Mouse (Mus musculus): ENCODE measurements around the gene Mip. TPM values are rescaled to one million over a fixed set of nuclear protein-coding genes. Genes with fewer than 3 reads are reported as not detected.
"Not testable (repeated sequence)": the region's sequence is repeated elsewhere in the genome, so short reads cannot be mapped to it uniquely, and the experiment has no call there.

Mip gene
- total RNA-seq (2017): 0.69 TPM in 1 of 2 replicates, not detected in the other

GRCm38 (mm10) chr10:128225538-128225937 lies at the start of gene Mip:
Mip (plus strand) TSS chr10:128225838.
- no peak for ATAC-seq (replicated peaks in 1 of 2; ENCODE audit: insufficient read depth in 1 of 2, low FRiP score in 2 of 2, low TSS enrichment in 1 of 2, low read depth in 1 of 2, poor library complexity in 2 of 2, severe bottlenecking in 2 of 2)

- peak; percentile 95 to 97 for ATAC-seq (replicated peaks in 1 of 2; ENCODE audit: insufficient read depth in 1 of 2, low FRiP score in 2 of 2, low TSS enrichment in 1 of 2, low read depth in 1 of 2, poor library complexity in 2 of 2, severe bottlenecking in 2 of 2)
These were observed 49.5 kb upstream of the Mip start for GRCm38 (mm10) chr10:128175996-128176755.

DNA sequence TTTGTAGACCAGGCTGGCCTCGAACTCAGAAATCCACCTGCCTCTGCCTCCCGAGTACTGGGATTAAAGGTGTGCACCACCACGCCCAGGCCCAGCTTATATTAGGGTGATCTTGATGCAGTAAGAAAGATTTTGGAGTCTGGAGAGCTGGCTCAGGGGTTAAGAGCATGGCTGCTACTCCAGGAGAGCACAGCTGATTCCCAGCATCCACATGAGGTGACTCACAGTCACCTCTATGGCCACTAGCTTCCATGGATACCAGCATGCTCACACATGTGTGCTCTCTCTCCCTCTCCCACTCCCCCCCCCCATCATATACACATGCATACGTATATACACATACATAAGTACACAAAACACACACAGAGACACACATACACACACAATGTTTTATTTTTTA lies 48.3 kb upstream of the Mip start:
- ATAC-seq (replicated peaks in 1 of 2; ENCODE audit: insufficient read depth in 1 of 2, low FRiP score in 2 of 2, low TSS enrichment in 1 of 2, low read depth in 1 of 2, poor library complexity in 2 of 2, severe bottlenecking in 2 of 2): no peak

- no peak for ATAC-seq (replicated peaks in 1 of 2; ENCODE audit: insufficient read depth in 1 of 2, low FRiP score in 2 of 2, low TSS enrichment in 1 of 2, low read depth in 1 of 2, poor library complexity in 2 of 2, severe bottlenecking in 2 of 2)
These were observed 45.6 kb upstream of the Mip start, which contains the start of gene Rbms2 for GRCm38 (mm10) chr10:128179989-128180388. Rbms2 (minus strand) TSS chr10:128180297.

GRCm38 (mm10) chr10:128184296-128184695 lies 41.3 kb upstream of the Mip start:
- no peak for ATAC-seq (replicated peaks in 1 of 2; ENCODE audit: insufficient read depth in 1 of 2, low FRiP score in 2 of 2, low TSS enrichment in 1 of 2, low read depth in 1 of 2, poor library complexity in 2 of 2, severe bottlenecking in 2 of 2)

- no peak for ATAC-seq (replicated peaks in 1 of 2; ENCODE audit: insufficient read depth in 1 of 2, low FRiP score in 2 of 2, low TSS enrichment in 1 of 2, low read depth in 1 of 2, poor library complexity in 2 of 2, severe bottlenecking in 2 of 2)
These were observed 40.2 kb upstream of the Mip start for GRCm38 (mm10) chr10:128185277-128185940.

GRCm38 (mm10) chr10:128185959-128186358 lies 39.7 kb upstream of the Mip start:
- peak; percentile 72 to 87; a peak in 3 of 4 replicates for ATAC-seq (replicated peaks in 1 of 2; ENCODE audit: insufficient read depth in 1 of 2, low FRiP score in 2 of 2, low TSS enrichment in 1 of 2, low read depth in 1 of 2, poor library complexity in 2 of 2, severe bottlenecking in 2 of 2)

DNA sequence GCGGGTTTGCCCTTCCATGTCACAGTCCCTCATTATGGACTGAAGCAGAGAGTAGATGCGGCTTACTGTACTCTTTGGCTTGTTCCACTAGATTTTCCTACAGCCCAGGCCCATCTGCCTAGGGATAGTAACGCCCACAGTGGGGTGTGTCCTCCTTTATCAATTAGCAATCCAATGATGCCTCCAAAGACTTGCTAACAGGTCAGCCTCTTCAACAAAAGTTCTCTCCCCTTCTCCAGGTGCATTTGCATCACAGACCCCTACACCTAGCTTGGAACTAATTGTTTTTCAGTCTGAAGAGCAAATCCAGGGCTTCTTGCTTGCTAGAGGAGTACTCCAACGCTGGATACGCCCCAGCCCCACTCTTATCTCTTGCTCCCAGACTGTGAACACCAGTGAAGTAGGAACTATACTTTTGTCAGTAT lies 38.4 kb upstream of the Mip start:
- no peak for ATAC-seq (replicated peaks in 1 of 2; ENCODE audit: insufficient read depth in 1 of 2, low FRiP score in 2 of 2, low TSS enrichment in 1 of 2, low read depth in 1 of 2, poor library complexity in 2 of 2, severe bottlenecking in 2 of 2)

DNA sequence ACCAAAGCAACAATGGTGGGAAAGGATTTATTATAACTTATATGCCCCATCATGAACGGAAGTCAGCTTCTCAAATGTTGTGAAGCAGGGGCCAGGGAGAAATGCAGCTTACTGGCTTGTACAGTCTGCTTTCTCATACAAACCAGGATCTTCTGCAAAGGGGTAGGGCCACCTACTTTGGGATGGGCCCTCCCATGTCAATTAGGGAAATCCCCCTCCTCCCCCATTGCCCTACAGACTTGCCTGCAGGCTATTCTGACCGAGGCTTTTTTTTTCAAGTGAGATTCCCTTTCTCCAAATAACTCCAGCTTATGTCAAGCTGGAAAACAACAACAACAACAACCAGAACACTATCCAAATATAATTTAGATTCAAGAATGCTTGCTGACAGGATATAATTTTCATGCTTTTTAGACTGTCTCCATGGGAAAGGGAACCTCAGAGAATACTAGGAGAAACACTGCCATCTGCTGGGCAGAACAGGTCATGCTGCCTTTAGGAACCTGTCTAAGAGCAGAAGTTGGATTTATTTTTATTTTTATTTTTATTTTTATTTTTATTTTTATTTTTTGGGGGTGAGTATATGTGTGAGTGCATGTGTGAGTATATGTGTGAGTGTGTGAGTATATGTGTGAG lies 37.3 kb upstream of the Mip start:
- ATAC-seq (replicated peaks in 1 of 2; ENCODE audit: insufficient read depth in 1 of 2, low FRiP score in 2 of 2, low TSS enrichment in 1 of 2, low read depth in 1 of 2, poor library complexity in 2 of 2, severe bottlenecking in 2 of 2): peak in 1 of 2 experiments; percentile 69; a peak in 1 of 4 replicates

GRCm38 (mm10) chr10:128191472-128191871 lies 34.2 kb upstream of the Mip start:
- no peak for ATAC-seq (replicated peaks in 1 of 2; ENCODE audit: insufficient read depth in 1 of 2, low FRiP score in 2 of 2, low TSS enrichment in 1 of 2, low read depth in 1 of 2, poor library complexity in 2 of 2, severe bottlenecking in 2 of 2)

DNA sequence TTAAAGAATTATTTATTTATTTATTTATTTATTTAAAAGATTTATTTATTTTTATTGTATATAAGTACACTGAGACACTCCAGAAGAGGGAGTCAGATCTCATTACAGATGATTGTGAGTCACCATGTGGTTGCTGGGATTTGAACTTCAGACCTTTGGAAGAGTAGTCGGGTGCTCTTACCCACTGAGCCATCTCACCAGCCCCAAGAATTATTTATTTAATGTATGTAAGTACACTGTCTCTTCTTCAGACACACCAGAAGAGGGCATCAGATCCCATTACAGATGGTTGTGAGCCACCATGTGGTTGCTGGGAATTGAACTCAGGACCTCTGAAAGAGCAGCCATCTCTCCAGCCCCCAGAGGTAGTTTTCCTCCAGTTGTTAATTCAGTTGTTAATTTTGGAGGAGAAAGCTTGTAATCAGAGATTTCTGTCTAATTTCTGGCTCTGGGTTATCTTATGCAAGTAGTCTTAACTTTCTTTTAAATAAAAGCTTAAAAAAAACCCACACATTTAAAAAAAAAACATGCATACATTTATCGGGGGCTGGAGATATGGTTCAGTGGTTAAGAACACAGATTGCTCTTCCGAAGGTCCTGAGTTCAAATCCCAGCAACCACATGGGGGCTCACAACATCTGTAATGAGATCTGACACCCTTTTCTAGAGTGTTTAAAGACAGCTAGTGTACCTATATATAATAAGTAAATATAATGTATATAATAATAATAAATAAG lies 33.4 kb upstream of the Mip start:
- ATAC-seq (replicated peaks in 1 of 2; ENCODE audit: insufficient read depth in 1 of 2, low FRiP score in 2 of 2, low TSS enrichment in 1 of 2, low read depth in 1 of 2, poor library complexity in 2 of 2, severe bottlenecking in 2 of 2): not testable (repeated sequence)

- no peak for ATAC-seq (replicated peaks in 1 of 2; ENCODE audit: insufficient read depth in 1 of 2, low FRiP score in 2 of 2, low TSS enrichment in 1 of 2, low read depth in 1 of 2, poor library complexity in 2 of 2, severe bottlenecking in 2 of 2)
These were observed 32.5 kb upstream of the Mip start for GRCm38 (mm10) chr10:128193113-128193512.

DNA sequence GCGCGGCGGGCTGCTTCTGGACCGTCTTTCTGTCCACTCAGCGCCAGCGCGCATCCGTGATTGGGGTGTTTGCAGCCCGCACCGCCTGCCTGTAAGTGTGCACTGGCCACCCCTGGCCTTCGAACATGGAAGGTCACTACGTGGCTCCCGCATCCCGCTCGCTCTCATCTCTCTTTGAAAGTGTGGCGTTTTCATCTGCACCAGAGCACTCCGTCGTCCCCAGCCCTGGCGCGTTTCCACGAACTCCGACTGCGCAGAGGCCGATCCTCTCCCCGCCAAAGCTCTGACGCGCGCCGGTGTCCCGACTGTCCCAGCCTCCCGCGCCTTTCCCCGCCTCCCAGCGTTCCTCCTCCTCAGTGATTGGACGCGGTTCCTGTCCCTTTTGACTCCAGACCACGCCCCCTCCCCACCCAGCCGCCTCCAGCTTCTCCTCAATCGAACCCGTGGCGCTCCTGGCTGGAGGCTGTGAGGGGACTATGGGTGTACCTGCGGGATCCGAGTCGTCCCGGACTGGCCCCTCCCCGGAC lies 31.6 kb upstream of the Mip start, which contains the start of gene Gls2:
Gls2 (plus strand) TSS at position 434 of the 527 bp plus-strand sequence.
- ATAC-seq (replicated peaks in 1 of 2; ENCODE audit: insufficient read depth in 1 of 2, low FRiP score in 2 of 2, low TSS enrichment in 1 of 2, low read depth in 1 of 2, poor library complexity in 2 of 2, severe bottlenecking in 2 of 2): peak; percentile 97 to 98

GRCm38 (mm10) chr10:128194551-128195461 lies 30.8 kb upstream of the Mip start:
- peak; percentile 17 to 18; a peak in 3 of 4 replicates for ATAC-seq (replicated peaks in 1 of 2; ENCODE audit: insufficient read depth in 1 of 2, low FRiP score in 2 of 2, low TSS enrichment in 1 of 2, low read depth in 1 of 2, poor library complexity in 2 of 2, severe bottlenecking in 2 of 2)

DNA sequence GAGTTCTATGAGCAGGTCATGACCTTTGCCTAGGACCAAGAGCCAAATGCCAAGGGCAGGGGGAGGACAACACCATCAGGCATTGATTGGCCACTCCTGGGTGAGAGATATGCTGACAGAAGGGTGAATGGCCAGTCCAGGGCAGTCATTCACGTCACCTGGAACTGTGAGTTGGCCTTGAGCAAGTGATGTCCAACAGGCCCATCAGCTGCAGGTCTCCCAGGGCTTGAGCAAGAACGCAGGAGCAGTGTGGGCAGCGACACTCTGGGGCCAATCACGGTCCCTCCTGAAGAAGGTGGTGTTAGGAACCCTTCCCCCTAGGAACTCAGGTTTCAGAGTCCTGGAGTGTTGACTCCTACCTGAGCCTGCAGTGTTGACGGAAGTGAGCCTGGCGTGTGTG lies 23.8 kb upstream of the Mip start:
- no peak for ATAC-seq (replicated peaks in 1 of 2; ENCODE audit: insufficient read depth in 1 of 2, low FRiP score in 2 of 2, low TSS enrichment in 1 of 2, low read depth in 1 of 2, poor library complexity in 2 of 2, severe bottlenecking in 2 of 2)

- no peak for ATAC-seq (replicated peaks in 1 of 2; ENCODE audit: insufficient read depth in 1 of 2, low FRiP score in 2 of 2, low TSS enrichment in 1 of 2, low read depth in 1 of 2, poor library complexity in 2 of 2, severe bottlenecking in 2 of 2)
These were observed 20.7 kb upstream of the Mip start for GRCm38 (mm10) chr10:128204941-128205340.

All from hematopoietic stem cell, adult 5-6 weeks (primary cell).